Mouse (Mus musculus): ENCODE measurements at regions not wholly inside any gene's neighbourhood (a gene's known extent, or its start where the extent isn't known, plus 50 kb on each side); places are given as distances from the start of the nearest gene placed in this dataset.
A peak's percentile ranks its signal among the peaks of the same experiment; 100 is the strongest.

GRCm38 (mm10) chr2:101220759-101221158 lies 403.8 kb upstream of the Rag2 start:
- Histone ChIP-seq H3K27me3 (no peaks in the 10 kb centered on the region), H3K4me3 (no peak overlapping the region), H3K9me3 (no peaks in the 10 kb centered on the region), H3K4me1 (no peaks in the 10 kb centered on the region), H3K4me2 (replicated peaks) (no peak overlapping the region), H3K27ac (replicated peaks) (no peak overlapping the region), H3K9ac (replicated peaks) (no peak overlapping the region), H3K36me3 (no peaks in the 10 kb centered on the region)
- ATAC-seq (ENCODE audit: low FRiP score, low read depth): peak; percentile 73

- H3K4me2 ChIP-seq (replicated peaks): no peak overlapping the region
- H3K27me3 ChIP-seq: no peaks in the 10 kb centered on the region
- H3K9ac ChIP-seq (replicated peaks): no peak overlapping the region
- 86% methylated on average over 3 of the region's 3 CpGs for whole genome bisulfite sequencing
- H3K4me3 ChIP-seq: no peak overlapping the region
- H3K36me3 ChIP-seq: no peaks in the 10 kb centered on the region
- H3K9me3 ChIP-seq: no peaks in the 10 kb centered on the region
- no peaks in the 10 kb centered on the region for H3K4me1 ChIP-seq
- H3K27ac ChIP-seq (replicated peaks): no peak overlapping the region
- no peak for ATAC-seq (ENCODE audit: low FRiP score, low read depth)
Measured at GRCm38 (mm10) chr2:101242983-101243382, 381.5 kb upstream of the Rag2 start.

GRCm38 (mm10) chr2:101247133-101247532 lies 377.4 kb upstream of the Rag2 start:
- WGBS: 60% methylated on average over 2 of the region's 2 CpGs

GRCm38 (mm10) chr2:101252228-101252627 lies 372.3 kb upstream of the Rag2 start:
- no peaks in the 10 kb centered on the region for H3K36me3 ChIP-seq
- ATAC-seq (ENCODE audit: low FRiP score, low read depth): no peak

More at GRCm38 (mm10) chr2:101247133-101247532, 377.4 kb upstream of the Rag2 start:
- Histone ChIP-seq H3K9ac (replicated peaks) (no peak overlapping the region), H3K27me3 (no peaks in the 10 kb centered on the region), H3K4me3 (no peak overlapping the region), H3K9me3 (no peaks in the 10 kb centered on the region), H3K27ac (replicated peaks) (no peak overlapping the region), H3K36me3 (no peaks in the 10 kb centered on the region), H3K4me2 (replicated peaks) (no peak overlapping the region), H3K4me1 (no peaks in the 10 kb centered on the region)
- no peak for ATAC-seq (ENCODE audit: low FRiP score, low read depth)

GRCm38 (mm10) chr2:101256464-101256863 lies 368.1 kb upstream of the Rag2 start:
- Histone ChIP-seq H3K4me2 (replicated peaks) (no peak overlapping the region), H3K4me3 (no peak overlapping the region), H3K9ac (replicated peaks) (no peak overlapping the region), H3K4me1 (no peaks in the 10 kb centered on the region), H3K9me3 (no peaks in the 10 kb centered on the region), H3K27me3 (no peaks in the 10 kb centered on the region), H3K36me3 (no peaks in the 10 kb centered on the region), H3K27ac (replicated peaks) (no peak overlapping the region)
- 74% methylated on average over 3 of the region's 3 CpGs for WGBS
- ATAC-seq (ENCODE audit: low FRiP score, low read depth): no peak

More at GRCm38 (mm10) chr2:101252228-101252627, 372.3 kb upstream of the Rag2 start:
- Histone ChIP-seq H3K4me1 (no peaks in the 10 kb centered on the region), H3K27ac (replicated peaks) (no peak overlapping the region), H3K4me3 (no peak overlapping the region), H3K4me2 (replicated peaks) (no peak overlapping the region), H3K9ac (replicated peaks) (no peak overlapping the region), H3K27me3 (no peaks in the 10 kb centered on the region), H3K9me3 (no peaks in the 10 kb centered on the region)
- WGBS: 63% methylated on average over 3 of the region's 3 CpGs

GRCm38 (mm10) chr2:101263934-101264333 lies 360.6 kb upstream of the Rag2 start:
- Histone ChIP-seq H3K9ac (replicated peaks) (no peak overlapping the region), H3K27ac (replicated peaks) (no peak overlapping the region), H3K27me3 (no peaks in the 10 kb centered on the region), H3K9me3 (no peaks in the 10 kb centered on the region), H3K4me3 (no peak overlapping the region), H3K4me2 (replicated peaks) (no peak overlapping the region), H3K36me3 (no peaks in the 10 kb centered on the region), H3K4me1 (no peaks in the 10 kb centered on the region)
- ATAC-seq (ENCODE audit: low FRiP score, low read depth): no peak
- 80% methylated on average over 4 of the region's 4 CpGs for WGBS

GRCm38 (mm10) chr2:101266685-101267374 lies 357.7 kb upstream of the Rag2 start:
- H3K9ac ChIP-seq (replicated peaks): no peak overlapping the region
- no peaks in the 10 kb centered on the region for H3K27me3 ChIP-seq
- H3K27ac ChIP-seq (replicated peaks): no peak overlapping the region
- no peak overlapping the region for H3K4me3 ChIP-seq
- H3K4me2 ChIP-seq (replicated peaks): no peak overlapping the region
- no peak for ATAC-seq (ENCODE audit: low FRiP score, low read depth)
- H3K36me3 ChIP-seq: no peaks in the 10 kb centered on the region
- WGBS: 82% methylated on average over 2 of the region's 2 CpGs
- no peaks in the 10 kb centered on the region for H3K9me3 ChIP-seq
- no peaks in the 10 kb centered on the region for H3K4me1 ChIP-seq

- Histone ChIP-seq H3K9ac (replicated peaks) (no peak overlapping the region), H3K27ac (replicated peaks) (no peak overlapping the region), H3K36me3 (no peaks in the 10 kb centered on the region), H3K4me2 (replicated peaks) (no peak overlapping the region), H3K9me3 (no peaks in the 10 kb centered on the region), H3K27me3 (no peaks in the 10 kb centered on the region), H3K4me3 (no peak overlapping the region), H3K4me1 (no peaks in the 10 kb centered on the region)
- WGBS: 79% methylated on average over 3 of the region's 3 CpGs
- no peak for ATAC-seq (ENCODE audit: low FRiP score, low read depth)
Measured at GRCm38 (mm10) chr2:101274045-101274664, 350.4 kb upstream of the Rag2 start.

- Histone ChIP-seq H3K9me3 (no peaks in the 10 kb centered on the region), H3K4me1 (peaks cover 3% of the 10 kb centered on the region; the same call in 1 of the 2 replicates), H3K9ac (replicated peaks) (no peak overlapping the region), H3K4me2 (replicated peaks) (no peak overlapping the region), H3K27ac (replicated peaks) (no peak overlapping the region), H3K36me3 (no peaks in the 10 kb centered on the region), H3K27me3 (no peaks in the 10 kb centered on the region), H3K4me3 (no peak overlapping the region)
- ATAC-seq (ENCODE audit: low FRiP score, low read depth): no peak
Measured at GRCm38 (mm10) chr2:101284886-101285285, 339.6 kb upstream of the Rag2 start.

- no peak for ATAC-seq (ENCODE audit: low FRiP score, low read depth)
- 89% methylated on average over 1 of the region's 1 CpGs for WGBS
- H3K4me3 ChIP-seq: no peak overlapping the region
- no peak overlapping the region for H3K4me2 ChIP-seq (replicated peaks)
- peaks cover 3% of the 10 kb centered on the region; the same call in 1 of the 2 replicates for H3K4me1 ChIP-seq
- no peak overlapping the region for H3K27ac ChIP-seq (replicated peaks)
- no peaks in the 10 kb centered on the region for H3K9me3 ChIP-seq
- no peak overlapping the region for H3K9ac ChIP-seq (replicated peaks)
- no peaks in the 10 kb centered on the region for H3K36me3 ChIP-seq
- no peaks in the 10 kb centered on the region for H3K27me3 ChIP-seq
Measured at GRCm38 (mm10) chr2:101288119-101288518, 336.4 kb upstream of the Rag2 start.

- Histone ChIP-seq H3K27ac (replicated peaks) (no peak overlapping the region), H3K9me3 (no peaks in the 10 kb centered on the region), H3K4me1 (peaks cover 3% of the 10 kb centered on the region; the same call in 1 of the 2 replicates), H3K4me2 (replicated peaks) (no peak overlapping the region), H3K27me3 (no peaks in the 10 kb centered on the region), H3K4me3 (no peak overlapping the region), H3K9ac (replicated peaks) (no peak overlapping the region), H3K36me3 (no peaks in the 10 kb centered on the region)
- WGBS: 37% methylated on average over 2 of the region's 2 CpGs
- no peak for ATAC-seq (ENCODE audit: low FRiP score, low read depth)
Measured at GRCm38 (mm10) chr2:101289168-101289567, 335.4 kb upstream of the Rag2 start.

GRCm38 (mm10) chr2:101290738-101291137 lies 333.8 kb upstream of the Rag2 start:
- Histone ChIP-seq H3K9me3 (no peaks in the 10 kb centered on the region), H3K27me3 (no peaks in the 10 kb centered on the region), H3K27ac (replicated peaks) (no peak overlapping the region), H3K4me1 (peaks cover 4% of the 10 kb centered on the region; the same call in 1 of the 2 replicates), H3K4me2 (replicated peaks) (no peak overlapping the region), H3K4me3 (no peak overlapping the region), H3K36me3 (no peaks in the 10 kb centered on the region), H3K9ac (replicated peaks) (no peak overlapping the region)
- ATAC-seq (ENCODE audit: low FRiP score, low read depth): no peak
- WGBS: 82% methylated on average over 4 of the region's 4 CpGs
